Mouse (Mus musculus): ENCODE results near the gene Fam53b. TPM values are rescaled to one million over a fixed set of nuclear protein-coding genes. Genes with fewer than 3 reads are reported as not detected.

The Fam53b gene
- total and polyA plus RNA-seq, 3 experiments = 15.6 to 30.9 (median 22.1) TPM

DNA sequence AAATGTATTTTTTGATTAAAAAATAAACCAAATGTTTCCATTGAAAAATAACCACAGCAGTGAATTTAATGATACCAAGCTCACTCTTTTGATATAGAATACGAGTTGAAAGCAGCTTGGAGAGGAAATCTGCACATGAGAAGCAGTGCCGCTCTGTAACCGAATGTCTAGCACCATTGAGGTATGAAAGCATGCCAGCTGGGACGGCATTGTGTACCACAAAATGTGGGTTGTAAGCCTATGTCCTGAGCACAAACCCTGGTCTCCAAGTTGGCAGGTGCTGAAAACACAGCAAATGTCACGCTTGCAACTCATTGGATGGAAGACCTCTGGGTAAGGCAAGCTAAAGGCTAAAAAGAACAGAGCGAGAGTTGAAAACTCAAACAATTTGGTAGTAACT, 3.4 kb upstream of the Fam53b start:
- peaks cover 9% of the 10 kb centered on the region; the same call in 1 of the 2 replicates for H3K79me2 ChIP-seq (replicated peaks; ENCODE audit: control insufficient read depth, extremely low read depth, insufficient read depth, poor library complexity, severe bottlenecking)
- in situ Hi-C loops (cut with MboI; ENCODE audit: low pct_ligation_motif_present, low pct_unique_long_range_greater_than_20kb, low sequenced_read_pairs) = no loop called here
- TF ChIP-seq ZNF384 (IDR thresholded peaks at IDR 0.05; ENCODE audit: low read depth, low read length) (no peak), MYC (IDR thresholded peaks at IDR 0.05; ENCODE audit: low read depth, low read length) (no peak), MAFK (IDR thresholded peaks at IDR 0.05; ENCODE audit: insufficient replicate concordance, low read length) (no peak), MAX (IDR thresholded peaks at IDR 0.05; ENCODE audit: low read length) (no peak), USF2 (conservative IDR thresholded peaks at IDR 0.05; ENCODE audit: low read depth, low read length) (no peak)
- H3K9ac ChIP-seq (ENCODE audit: insufficient read depth, low read depth) = no peak overlapping the region
- dilution Hi-C loops (cut with MboI; ENCODE audit: extremely low pct_ligation_motif_present, extremely low pct_unique_long_range_greater_than_20kb, low sequenced_read_pairs) = no loop called here
- H3K27ac ChIP-seq (ENCODE audit: insufficient read depth, low read depth) = no peak overlapping the region
- H3K4me1 ChIP-seq (ENCODE audit: control insufficient read depth in 1 of 2, insufficient read depth in 2 of 2) = peaks cover 3 to 33% of the 10 kb centered on the region in 2 experiments
- no peak overlapping the region for H3K4me3 ChIP-seq (replicated peaks in 1 of 3; ENCODE audit: low read depth in 2 of 3, low read length in 2 of 3, poor library complexity in 1 of 3)
- peaks cover 0 to 14% of the 10 kb centered on the region in 2 experiments for H3K36me3 ChIP-seq (replicated peaks in 1 of 2; ENCODE audit: control insufficient read depth in 1 of 2, insufficient read depth in 1 of 2, low read length in 1 of 2)
- H3K9me3 ChIP-seq (replicated peaks; ENCODE audit: low read length) = no peaks in the 10 kb centered on the region
- no peak overlapping the region for H3K4me2 ChIP-seq (ENCODE audit: insufficient read depth, low read depth, poor library complexity, severe bottlenecking)
- DNase-seq (ENCODE audit: extremely low read depth) = no peak
- no peaks in the 10 kb centered on the region for H3K27me3 ChIP-seq (replicated peaks)

DNA sequence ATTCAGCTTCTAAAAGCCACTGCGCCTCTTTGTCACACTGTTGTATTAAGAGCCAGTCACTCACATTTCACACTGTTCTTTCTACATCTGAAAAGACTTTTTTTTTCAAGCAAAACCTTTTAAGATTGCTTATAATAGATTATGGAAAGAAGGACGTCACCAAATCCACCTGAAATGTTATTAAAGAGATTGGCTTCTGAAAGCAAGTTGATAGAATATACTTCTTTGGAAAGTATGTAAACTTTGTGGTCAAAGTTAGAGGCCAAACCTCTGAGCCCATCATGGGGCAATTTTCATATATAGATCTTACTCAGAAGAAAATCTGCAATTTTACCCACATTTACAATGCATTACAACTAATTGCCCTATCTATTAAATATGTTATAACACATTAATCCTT, 2.8 kb upstream of the Fam53b start:
- no peak overlapping the region for H3K9ac ChIP-seq (ENCODE audit: insufficient read depth, low read depth)
- in situ Hi-C loops (cut with MboI; ENCODE audit: low pct_ligation_motif_present, low pct_unique_long_range_greater_than_20kb, low sequenced_read_pairs) = no loop called here
- no peak overlapping the region for H3K4me3 ChIP-seq (replicated peaks in 1 of 3; ENCODE audit: low read depth in 2 of 3, low read length in 2 of 3, poor library complexity in 1 of 3)
- peaks cover 3 to 33% of the 10 kb centered on the region in 2 experiments for H3K4me1 ChIP-seq (ENCODE audit: control insufficient read depth in 1 of 2, insufficient read depth in 2 of 2)
- H3K27ac ChIP-seq (ENCODE audit: insufficient read depth, low read depth) = no peak overlapping the region
- peaks cover 11% of the 10 kb centered on the region; the same call in 1 of the 2 replicates for H3K79me2 ChIP-seq (replicated peaks; ENCODE audit: control insufficient read depth, extremely low read depth, insufficient read depth, poor library complexity, severe bottlenecking)
- peaks cover 0 to 14% of the 10 kb centered on the region in 2 experiments for H3K36me3 ChIP-seq (replicated peaks in 1 of 2; ENCODE audit: control insufficient read depth in 1 of 2, insufficient read depth in 1 of 2, low read length in 1 of 2)
- H3K4me2 ChIP-seq (ENCODE audit: insufficient read depth, low read depth, poor library complexity, severe bottlenecking) = no peak overlapping the region
- no peaks in the 10 kb centered on the region for H3K27me3 ChIP-seq (replicated peaks)
- H3K9me3 ChIP-seq (replicated peaks; ENCODE audit: low read length) = no peaks in the 10 kb centered on the region
- dilution Hi-C loops (cut with MboI; ENCODE audit: extremely low pct_ligation_motif_present, extremely low pct_unique_long_range_greater_than_20kb, low sequenced_read_pairs) = no loop called here
- DNase-seq (ENCODE audit: extremely low read depth) = peak; percentile 55
- TF ChIP-seq TCF12 (IDR thresholded peaks at IDR 0.05; ENCODE audit: low read depth, low read length) (no peak), UBTF (IDR thresholded peaks at IDR 0.05; ENCODE audit: low read depth, low read length) (no peak), E2F4 (IDR thresholded peaks at IDR 0.05; ENCODE audit: insufficient replicate concordance, low read depth, low read length) (no peak), ELF1 (IDR thresholded peaks at IDR 0.05; ENCODE audit: low read depth, low read length) (no peak), POLR2AphosphoS2 (IDR thresholded peaks at IDR 0.05; ENCODE audit: low read depth, low read length) (no peak), ZC3H11A (IDR thresholded peaks at IDR 0.05; ENCODE audit: low read depth, low read length) (no peak), ZKSCAN1 (IDR thresholded peaks at IDR 0.05; ENCODE audit: borderline replicate concordance, low read depth, low read length) (no peak), RAD21 (IDR thresholded peaks at IDR 0.05; ENCODE audit: low read depth, low read length) (no peak), HCFC1 (IDR thresholded peaks at IDR 0.05; ENCODE audit: low read depth, low read length) (no peak), MXI1 (IDR thresholded peaks at IDR 0.05; ENCODE audit: low read depth, low read length) (no peak), POLR2A (IDR thresholded peaks at IDR 0.05; ENCODE audit: low read depth, low read length) (no peak), SIN3A (IDR thresholded peaks at IDR 0.05; ENCODE audit: low read length) (no peak), ETS1 (conservative IDR thresholded peaks at IDR 0.05; ENCODE audit: low read depth, low read length) (peak; percentile 49; the same call in 1 of the 2 replicates), USF1 (IDR thresholded peaks at IDR 0.05; ENCODE audit: low read depth, low read length) (no peak), KAT2A (IDR thresholded peaks at IDR 0.05; ENCODE audit: insufficient replicate concordance, low read length) (no peak), PAX5 (IDR thresholded peaks at IDR 0.05; ENCODE audit: low read length) (no peak), MEF2A (IDR thresholded peaks at IDR 0.05; ENCODE audit: borderline replicate concordance, low read depth, low read length) (no peak), GABPA (IDR thresholded peaks at IDR 0.05; ENCODE audit: insufficient replicate concordance, low read depth, low read length) (no peak), ZNF384 (IDR thresholded peaks at IDR 0.05; ENCODE audit: low read depth, low read length) (0 out of 2 replicates have a peak, but pooled peaks have one; percentile 18), TBP (conservative IDR thresholded peaks at IDR 0.05; ENCODE audit: low read depth, low read length) (no peak), ZMIZ1 (IDR thresholded peaks at IDR 0.05; ENCODE audit: low read depth, low read length) (no peak), MAX (IDR thresholded peaks at IDR 0.05; ENCODE audit: low read length) (no peak), USF2 (conservative IDR thresholded peaks at IDR 0.05; ENCODE audit: low read depth, low read length) (no peak), JUN (IDR thresholded peaks at IDR 0.05; ENCODE audit: insufficient read depth, low read depth, low read length) (peak; percentile 44; the same call in 1 of the 2 replicates), EP300 (IDR thresholded peaks at IDR 0.05; ENCODE audit: low read length) (peak; percentile 80), CHD1 (IDR thresholded peaks at IDR 0.05; ENCODE audit: low read depth, low read length) (no peak), CTCF (conservative IDR thresholded peaks at IDR 0.05 in 1 of 2, IDR thresholded peaks at IDR 0.05 in 1 of 2; ENCODE audit: low read depth in 2 of 2, low read length in 2 of 2) (no peak), CHD2 (IDR thresholded peaks at IDR 0.05; ENCODE audit: low read length) (no peak), MYC (IDR thresholded peaks at IDR 0.05; ENCODE audit: low read depth, low read length) (no peak), BHLHE40 (IDR thresholded peaks at IDR 0.05; ENCODE audit: low read depth, low read length) (no peak), NELFE (IDR thresholded peaks at IDR 0.05; ENCODE audit: low read depth, low read length) (no peak), MAFK (IDR thresholded peaks at IDR 0.05; ENCODE audit: insufficient replicate concordance, low read length) (no peak), JUND (conservative IDR thresholded peaks at IDR 0.05; ENCODE audit: low read depth, low read length) (peak; percentile 68; the same call in 1 of the 2 replicates)

Data from CH12.LX (cell line).